Mouse (Mus musculus) T-helper 2 cell (primary cell): ENCODE results near the gene Sbk3.

Source experiments
- in situ Hi-C: fragments of 300-600 bp; cut with MboI, MseI; formaldehyde crosslinking; loops from one replicate; pipeline ENCODE4 v1.15.1; 2025; ENCODE audit warnings: high pct_unique_total_duplicates

Sbk3 gene

DNA sequence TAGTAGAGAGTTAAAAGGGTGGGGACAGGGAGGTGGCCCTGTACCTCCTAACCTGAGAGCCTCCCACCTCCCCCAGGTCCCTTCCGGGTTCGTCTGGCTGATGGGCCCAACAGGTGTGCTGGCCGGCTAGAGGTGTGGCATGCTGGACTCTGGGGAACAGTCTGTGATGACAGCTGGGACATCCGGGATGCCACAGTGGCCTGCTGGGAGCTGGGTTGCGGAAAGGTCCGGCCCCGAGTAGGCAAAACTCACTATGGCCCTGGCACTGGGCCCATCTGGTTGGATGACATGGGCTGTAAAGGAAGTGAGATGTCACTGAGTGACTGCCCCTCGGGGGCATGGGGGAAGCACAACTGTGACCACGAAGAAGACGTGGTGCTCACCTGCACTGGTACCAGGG is 34.1 kb downstream of the Sbk3 start:
- in situ Hi-C loops: no loop called here

DNA sequence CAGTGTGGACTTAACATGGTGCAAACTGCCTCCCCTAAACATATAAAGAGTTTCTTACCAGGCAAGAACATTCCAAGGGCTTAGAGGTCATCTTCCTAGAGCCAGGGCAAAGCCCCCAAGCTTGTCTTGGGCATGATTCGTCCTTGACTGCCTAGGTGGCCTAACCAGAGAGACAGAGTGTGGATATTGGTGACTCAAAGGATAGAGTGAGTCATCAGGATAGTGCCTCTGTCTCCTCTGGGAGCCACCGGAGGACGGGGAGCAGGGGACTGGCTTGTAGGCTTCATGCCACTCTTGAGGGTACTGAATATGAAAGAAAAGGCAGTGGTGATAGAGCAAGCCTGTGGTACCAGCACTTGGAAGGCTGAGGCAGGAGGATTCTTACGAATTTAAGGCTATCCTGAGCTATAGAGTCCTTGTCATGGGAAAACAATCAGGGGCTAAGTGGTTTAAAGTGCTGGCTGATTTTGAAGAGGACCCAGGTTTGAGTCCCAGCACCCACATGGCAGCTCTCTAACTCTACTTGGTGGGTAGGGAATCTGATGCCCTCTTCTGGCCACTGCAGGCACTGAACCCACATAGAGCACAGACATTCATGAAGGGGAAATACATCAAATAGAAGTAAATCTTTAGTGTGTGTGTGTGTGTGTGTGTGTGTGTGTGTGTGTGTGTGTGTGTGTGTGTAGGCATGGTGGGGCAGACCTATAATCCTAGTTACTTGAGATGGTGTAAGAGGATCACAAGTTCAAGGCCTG is 36.6 kb downstream of the Sbk3 start:
- in situ Hi-C loops: no loop called here

DNA sequence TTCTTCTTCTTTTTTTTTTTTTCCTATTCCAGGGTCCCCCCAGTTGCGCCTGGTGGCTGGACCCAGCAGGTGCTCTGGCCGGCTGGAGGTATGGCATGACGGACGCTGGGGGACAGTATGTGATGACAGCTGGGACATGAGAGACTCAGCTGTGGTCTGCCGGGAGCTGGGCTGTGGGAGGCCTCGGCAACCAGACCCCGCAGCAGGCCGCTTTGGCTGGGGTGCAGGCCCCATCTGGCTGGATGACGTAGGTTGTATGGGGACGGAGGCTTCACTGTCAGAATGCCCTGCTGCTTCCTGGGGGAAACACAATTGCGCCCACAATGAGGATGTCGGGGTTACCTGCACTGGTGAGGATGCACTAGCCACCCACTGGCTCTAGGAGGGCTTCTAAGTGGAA is 37.9 kb downstream of the Sbk3 start:
- in situ Hi-C loops: no loop called here

DNA sequence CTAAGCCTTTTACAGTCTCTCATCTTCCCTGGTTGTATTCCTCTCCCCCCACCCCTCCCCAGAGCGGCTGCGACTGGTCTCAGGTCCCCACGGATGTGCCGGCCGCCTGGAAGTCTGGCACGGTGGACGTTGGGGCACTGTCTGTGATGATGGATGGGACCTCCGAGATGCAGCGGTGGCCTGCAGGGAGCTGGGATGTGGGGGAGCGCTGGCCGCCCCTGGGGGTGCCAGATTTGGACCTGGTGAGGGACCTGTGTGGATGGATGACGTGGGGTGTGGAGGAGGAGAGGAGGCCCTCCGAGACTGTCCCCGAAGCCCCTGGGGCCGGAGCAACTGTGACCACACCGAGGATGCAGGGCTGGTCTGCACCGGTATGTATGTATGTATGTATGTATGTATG is 42.6 kb downstream of the Sbk3 start:
- in situ Hi-C loops: no loop called here

DNA sequence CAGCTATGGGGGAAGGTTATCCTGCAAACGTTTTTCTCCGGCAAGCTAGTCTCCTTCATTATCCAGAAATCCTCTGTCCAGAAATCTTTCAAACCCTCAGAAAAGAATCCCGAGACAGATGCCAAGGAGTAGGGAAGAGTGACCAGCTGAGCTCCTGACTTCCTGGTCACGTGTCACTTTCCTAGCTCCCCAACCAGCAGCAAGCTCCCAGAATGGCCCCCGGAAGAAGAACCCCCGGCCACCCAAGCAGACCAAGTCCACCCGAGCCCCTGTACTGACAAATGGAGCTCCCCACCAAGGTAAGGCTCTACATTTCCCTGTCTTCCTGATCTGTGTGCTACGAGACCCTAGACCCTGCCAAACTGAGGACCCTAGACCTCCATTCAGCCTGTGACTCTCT is 43.3 kb downstream of the Sbk3 start:
- in situ Hi-C loops: no loop called here

DNA sequence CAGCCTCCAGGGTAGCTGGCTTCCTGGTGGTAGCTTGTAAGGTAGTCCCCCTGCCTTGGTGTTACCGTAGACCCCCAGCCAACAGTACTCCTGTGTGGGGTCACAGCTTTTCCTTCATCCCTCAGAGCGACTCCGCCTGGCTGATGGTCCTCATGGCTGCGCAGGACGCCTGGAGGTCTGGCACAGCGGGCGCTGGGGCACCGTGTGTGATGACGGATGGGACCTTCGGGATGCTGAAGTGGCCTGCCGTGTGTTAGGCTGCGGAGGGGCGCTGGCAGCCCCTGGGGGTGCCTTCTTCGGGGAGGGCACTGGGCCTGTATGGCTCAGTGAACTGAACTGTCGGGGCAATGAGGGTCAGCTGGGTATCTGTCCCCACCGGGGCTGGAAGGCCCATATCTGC is 44.1 kb downstream of the Sbk3 start:
- in situ Hi-C loops: no loop called here

DNA sequence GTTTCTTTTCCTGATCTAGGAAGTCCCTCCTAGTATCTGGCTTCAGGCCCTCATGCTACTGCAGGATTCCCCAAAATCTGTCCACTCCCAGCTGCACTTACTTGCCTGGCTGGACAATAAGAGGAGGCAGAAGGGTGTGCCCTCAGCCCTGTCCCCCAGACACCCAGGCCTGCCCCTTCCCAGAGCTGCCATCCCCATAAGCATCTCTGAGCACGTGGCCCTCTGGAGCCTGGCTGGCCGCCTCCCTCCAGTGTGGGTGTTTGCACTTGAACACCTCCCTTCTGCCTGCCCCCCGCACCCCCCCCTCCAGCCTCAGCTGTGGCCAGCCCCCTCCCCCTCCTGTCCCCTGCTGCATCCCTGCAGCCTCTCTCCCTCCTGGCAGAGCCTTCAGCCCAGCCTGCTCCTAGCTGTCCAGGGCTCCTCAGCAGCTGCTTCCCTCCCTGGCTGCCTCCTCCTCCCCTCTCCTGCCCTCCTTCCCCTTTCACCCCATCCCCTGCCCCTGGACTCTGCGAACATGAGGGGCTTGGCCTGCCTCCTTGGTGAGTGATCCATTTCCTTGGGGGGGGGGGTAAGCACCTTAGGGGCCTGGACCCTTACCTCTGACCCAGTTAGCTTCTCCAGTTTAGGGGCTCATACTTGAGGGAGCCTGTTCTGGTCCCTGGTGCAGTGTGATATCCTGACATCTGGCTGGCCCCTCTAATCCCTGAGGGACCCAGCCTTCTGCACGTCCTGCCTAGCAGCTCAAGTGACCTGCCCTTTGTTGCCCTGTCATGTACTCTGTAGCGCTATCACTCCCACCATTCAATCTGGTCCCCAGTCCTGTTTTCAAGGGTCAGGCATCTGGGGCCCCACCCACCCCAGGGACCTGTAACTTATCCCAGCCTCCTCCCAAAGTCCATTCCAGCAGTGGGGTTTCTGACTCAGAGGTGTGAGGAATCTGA is 45.3 kb downstream of the Sbk3 start, which contains the start of gene Ssc5d:
TSS of gene Ssc5d (plus strand) at position 345 of the 941 bp plus-strand sequence.
- in situ Hi-C loops: no loop called here

DNA sequence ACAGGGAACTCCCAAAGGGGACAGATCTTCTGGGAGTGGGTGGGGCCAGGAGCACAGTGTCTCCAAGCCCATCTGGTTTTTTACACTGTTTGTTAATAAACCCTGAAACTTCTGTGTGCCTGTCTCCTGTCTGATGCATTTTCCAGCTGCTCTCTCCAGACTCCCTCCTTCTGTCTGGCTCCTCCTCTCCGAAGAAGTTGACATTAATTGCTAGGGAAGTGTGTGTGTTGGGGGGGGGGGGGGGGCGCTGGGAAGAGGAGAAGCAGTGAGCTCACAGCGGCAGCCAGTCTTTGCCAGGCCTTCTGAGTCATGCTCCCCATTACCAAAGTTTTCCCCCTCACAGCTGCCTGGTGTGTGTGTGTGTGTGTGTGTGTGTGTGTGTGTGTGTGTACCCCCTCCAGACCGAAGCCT is 46.1 kb downstream of the Sbk3 start:
- in situ Hi-C loops: no loop called here

DNA sequence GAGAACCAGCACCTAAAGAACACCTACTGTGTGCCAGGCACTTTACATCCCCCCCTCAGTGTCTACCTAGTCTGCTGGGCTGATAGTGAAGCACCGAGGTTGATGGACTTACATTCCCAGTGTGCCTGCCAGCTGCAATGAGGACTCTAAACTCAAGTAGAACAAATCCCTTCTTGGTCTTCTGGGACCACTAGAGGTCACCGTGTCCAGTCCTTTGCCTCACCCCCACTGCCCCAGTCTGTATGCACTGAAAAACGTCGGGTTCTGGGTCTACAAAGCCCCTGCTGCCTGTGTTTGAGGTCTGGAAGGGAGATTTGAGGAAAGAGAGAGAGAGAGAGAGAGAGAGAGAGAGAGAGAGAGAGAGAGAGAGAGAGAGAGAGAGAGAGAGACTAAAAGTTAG is 46.5 kb downstream of the Sbk3 start:
- in situ Hi-C loops: no loop called here

DNA sequence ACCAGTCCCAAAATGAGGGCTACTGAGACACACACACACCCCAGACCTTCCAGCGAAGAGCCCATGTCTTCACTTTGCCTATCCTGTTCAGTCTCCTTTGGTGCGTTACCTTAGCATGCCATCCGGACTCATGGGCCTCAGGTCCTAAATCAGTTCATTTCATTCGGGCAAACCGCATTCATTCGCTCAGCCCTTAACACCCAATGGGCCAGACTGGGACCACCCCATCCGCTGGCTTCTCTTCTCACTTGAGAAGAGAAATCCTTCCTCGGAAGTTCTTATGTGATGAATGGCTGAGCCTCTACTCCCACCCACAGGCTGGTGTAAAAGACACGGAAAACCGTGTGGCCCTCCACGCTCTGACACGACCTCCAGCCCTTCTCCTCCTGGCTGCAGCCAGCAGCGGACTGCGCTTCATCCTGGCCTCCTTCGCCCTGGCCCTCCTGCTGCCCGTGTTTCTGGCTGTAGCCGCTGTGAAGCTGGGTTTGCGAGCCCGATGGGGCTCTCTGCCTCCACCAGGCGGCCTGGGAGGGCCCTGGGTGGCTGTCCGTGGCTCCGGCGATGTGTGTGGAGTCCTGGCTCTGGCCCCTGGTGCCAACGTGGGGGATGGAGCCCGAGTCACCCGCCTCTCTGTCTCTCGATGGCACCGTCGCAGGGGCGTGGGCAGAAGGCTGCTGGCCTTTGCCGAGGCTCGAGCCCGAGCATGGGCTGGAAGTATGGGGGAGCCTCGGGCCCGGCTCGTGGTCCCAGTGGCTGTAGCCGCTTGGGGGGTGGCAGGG is 47.2 kb downstream of the Sbk3 start:
- in situ Hi-C loops: no loop called here

DNA sequence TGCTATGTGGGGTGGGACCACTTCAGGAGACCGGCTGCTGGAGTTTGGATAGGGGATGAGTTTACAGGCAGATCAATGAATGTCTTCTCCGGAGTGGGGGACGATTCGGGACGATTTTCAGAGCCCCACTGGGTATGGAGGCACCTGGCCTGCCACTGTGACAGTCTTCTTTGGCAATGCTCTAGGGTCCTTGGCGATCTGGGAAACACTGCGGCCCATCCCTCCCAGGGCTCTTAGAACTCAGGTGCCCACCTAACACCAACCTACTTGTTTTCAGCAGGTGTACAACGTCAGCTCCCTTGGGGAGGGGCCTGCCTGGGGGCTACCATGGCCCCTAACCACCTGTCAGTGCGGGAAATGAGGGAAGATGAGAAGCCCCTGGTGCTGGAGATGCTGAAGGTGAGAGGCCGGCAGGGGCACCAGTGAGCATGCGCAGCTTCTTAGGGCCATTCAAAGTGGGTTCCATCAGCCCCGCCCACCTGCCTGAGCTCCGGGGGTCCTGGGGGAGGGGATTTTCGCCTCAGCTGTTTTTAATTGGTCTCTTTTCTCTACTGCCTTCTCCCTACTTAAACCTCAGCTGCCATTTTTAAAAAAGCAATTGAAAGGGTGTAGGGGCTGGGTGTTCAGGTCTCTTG is 47.9 kb downstream of the Sbk3 start:
- in situ Hi-C loops: no loop called here

DNA sequence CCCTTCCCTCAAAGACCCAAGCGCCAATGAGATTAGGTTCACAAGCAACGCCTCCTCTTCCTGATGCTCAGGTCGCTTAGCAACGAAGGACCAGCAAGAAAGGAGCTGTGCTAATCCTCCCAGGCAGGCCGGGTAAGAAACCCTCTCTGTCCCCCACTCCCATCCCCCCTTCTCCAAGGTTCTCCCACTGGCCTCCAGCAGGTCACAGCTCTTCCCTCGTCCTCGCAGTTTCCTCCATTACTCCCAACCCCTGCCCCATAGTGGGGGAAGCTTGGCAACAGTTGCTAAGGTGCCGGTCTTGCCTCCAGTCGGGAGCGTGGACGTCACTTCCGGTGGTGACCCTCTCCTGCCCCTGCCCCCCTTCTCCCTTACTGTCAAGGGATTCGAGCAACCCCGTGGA is 48.5 kb downstream of the Sbk3 start:
- in situ Hi-C loops: no loop called here

DNA sequence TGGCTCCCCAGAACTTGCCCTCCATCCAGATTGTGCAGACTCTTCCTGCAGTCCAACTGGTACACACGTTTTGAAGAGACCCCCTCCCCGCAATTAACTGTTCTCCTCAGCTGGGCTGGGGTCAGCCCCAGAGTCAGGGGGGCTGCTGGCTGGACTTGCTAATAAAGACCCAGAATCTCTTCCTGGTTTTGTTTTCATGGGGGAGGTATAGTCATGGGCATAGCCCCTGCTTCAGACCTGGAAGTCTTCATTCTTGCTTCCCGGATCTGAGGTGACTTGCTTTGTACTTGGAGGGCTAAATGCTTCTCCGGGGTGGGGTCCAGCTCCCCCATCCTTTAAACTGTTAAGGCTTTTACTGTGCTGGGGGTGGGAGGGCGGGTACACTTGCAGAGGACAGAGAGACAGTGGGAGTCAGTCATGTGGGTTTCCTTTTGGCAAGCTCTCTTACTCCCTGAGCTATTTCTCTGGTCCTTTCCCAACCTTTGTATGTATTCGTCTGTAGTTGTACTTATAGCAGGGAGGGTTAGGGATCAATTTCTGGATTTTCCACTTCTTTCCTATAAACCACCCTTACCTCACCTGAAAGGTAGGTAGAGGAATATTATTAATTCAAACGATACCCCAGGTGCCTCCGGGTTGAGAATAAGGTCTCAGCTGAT is 49.0 kb downstream of the Sbk3 start, which contains the start of gene Nat14:
TSS of gene Nat14 (plus strand) at position 205 of the 659 bp plus-strand sequence.
- in situ Hi-C loops: no loop called here

DNA sequence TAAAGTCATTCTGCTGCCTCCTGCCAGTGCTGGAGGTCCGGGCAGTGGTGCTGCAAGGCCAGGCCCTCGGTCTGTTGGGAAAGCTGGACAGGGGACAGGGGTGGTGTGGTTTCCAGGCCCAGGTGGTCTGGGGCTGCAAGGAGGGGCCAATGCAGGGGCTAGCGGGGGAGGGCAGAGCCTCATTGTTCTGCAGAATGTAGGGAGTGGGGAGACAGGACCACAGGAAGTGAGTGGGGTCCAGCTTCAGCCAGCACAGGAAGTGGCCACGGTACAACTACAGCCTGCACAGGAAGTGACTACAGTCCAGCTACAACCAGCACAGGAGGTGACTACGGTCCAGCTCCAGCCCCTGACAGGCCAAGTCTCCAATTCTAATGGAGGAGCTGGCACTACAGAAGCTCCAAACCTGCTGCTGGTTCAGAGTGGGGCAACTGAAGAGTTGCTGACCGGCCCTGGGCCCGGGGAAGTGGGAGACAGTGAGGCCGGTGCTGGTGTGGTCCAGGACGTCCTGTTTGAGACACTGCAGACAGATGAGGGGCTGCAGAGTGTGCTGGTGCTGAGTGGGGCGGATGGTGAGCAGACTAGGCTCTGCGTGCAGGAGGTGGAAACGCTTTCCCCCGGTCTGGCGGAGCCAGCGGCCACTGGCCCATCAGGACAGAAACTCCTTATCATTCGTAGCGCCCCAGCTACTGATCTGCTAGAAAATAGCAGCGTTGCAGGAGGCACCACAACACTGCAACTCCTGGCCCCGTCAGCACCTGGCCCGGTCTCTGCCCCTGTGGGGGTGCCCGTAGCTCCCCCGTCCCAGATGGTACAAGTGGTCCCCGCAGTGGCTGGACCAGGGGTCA is 49.8 kb downstream of the Sbk3 start:
- in situ Hi-C loops: no loop called here

DNA sequence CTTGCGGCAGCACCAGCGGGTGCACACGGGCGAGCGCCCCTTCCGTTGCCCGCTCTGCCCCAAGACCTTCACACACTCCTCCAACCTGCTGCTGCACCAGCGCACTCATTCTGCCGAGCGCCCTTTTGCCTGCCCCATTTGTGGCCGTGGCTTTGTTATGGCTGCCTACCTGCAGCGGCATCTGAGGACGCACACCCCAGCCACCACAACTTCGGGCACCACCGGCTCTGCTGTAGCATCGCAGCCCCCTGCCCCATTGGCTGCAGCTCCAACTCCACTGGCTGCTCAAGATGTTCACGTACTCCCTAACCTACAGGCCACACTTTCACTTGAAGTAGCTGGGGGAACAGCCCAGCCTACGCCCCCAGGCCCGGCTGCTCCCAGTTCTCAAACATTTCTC is 50.5 kb downstream of the Sbk3 start:
- in situ Hi-C loops: no loop called here

DNA sequence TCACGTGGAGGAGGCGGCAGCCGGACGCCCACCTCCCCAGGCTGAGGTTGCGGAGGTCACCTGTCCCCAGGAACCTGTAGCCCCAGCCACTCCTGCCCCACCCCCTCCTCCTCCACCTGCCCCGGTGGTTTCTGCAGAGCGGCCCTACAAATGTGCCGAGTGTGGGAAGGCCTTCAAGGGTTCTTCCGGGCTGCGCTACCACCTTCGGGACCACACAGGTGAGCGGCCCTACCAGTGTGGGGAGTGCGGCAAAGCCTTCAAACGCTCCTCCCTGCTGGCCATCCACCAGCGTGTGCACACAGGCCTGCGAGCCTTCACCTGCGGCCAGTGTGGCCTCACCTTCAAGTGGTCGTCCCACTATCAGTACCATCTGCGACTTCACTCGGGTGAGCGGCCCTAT is 51.0 kb downstream of the Sbk3 start:
- in situ Hi-C loops: no loop called here

DNA sequence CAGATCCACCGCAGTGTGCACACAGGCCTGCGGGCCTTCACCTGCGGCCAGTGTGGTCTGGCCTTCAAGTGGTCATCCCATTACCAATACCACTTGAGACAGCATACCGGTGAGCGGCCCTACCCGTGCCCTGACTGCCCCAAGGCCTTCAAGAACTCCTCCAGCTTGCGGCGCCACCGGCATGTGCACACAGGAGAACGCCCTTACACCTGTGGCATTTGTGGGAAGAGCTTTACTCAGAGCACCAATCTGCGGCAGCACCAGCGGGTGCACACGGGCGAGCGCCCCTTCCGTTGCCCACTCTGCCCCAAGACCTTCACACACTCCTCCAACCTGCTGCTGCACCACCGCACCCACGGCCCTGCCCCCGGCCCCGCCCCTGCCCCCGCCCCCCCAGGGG is 51.9 kb downstream of the Sbk3 start:
- in situ Hi-C loops: no loop called here

DNA sequence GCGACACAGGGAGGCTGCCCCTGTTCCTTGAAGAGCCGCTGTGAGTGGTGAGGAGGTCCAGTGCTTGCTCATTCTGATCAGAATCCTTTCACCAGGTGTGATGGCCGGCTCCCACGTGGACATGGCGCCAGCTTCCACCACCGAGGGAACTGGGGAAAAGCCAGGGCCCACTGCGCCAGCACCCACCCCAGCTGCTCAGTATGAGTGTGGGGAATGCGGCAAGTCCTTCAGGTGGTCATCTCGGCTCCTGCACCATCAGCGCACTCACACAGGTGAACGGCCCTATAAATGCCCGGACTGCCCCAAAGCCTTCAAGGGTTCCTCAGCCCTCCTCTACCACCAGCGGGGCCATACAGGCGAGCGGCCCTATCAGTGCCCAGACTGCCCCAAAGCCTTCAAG is 52.3 kb downstream of the Sbk3 start:
- in situ Hi-C loops: no loop called here

DNA sequence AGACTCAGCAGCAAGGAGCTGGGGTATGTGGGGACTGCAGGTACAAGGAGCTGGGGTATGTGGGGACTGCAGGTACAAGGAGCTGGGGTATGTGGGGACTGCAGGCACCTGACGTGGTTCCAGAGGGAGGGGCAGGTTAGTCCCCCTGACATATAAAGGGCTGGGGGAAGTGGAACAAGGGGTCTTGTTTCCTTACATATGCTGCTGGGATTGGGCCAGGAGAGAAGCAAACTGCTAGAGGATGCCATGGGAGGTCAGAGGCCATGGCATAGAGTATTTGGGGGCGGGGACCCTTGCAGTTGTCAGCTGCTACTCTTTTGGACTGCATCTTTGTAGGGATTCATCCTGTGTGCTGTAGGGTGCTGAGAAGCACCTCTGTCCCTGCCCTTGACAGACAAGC is 53.5 kb downstream of the Sbk3 start:
- in situ Hi-C loops: no loop called here
